Mouse (Mus musculus): ENCODE measurements around the gene Carmil1. TPM values are rescaled to one million over a fixed set of nuclear protein-coding genes. Genes with fewer than 3 reads are reported as not detected.

Carmil1 gene
- polyA plus RNA-seq, 1 experiment from 2014 or later = 34.3 TPM

DNA sequence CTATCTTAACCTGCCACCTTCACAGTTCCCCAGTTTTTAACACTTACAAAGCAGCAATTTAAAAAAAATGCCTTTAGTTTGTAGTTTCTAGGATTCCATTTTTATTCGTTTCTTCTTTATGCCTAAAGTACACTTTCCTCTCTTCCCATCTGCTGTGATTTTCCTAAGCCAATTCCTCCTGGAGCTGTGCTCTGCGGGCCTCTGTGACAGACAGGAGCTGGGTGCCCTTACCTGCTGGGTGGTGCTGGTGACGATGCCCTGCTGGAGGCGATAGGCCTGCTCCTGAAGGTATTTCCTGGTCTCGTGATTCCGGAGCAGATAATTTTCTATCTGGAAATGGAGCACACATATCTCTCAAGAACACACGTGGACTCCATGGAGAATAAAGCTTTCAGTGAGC, 198.9 kb downstream of the Carmil1 start:
- H3K9ac ChIP-seq = no peak overlapping the region
- H3K27ac ChIP-seq = no peak overlapping the region
- H3K4me2 ChIP-seq (replicated peaks) = no peak overlapping the region
- H3K27me3 ChIP-seq = no peaks in the 10 kb centered on the region
- H3K4me1 ChIP-seq = no peaks in the 10 kb centered on the region
- 89% methylated on average over 7 of the region's 7 CpGs for WGBS
- no peaks in the 10 kb centered on the region for H3K9me3 ChIP-seq (replicated peaks)
- no peak for ATAC-seq (ENCODE audit: low FRiP score)
- H3K36me3 ChIP-seq = no peaks in the 10 kb centered on the region
- no peak overlapping the region for H3K4me3 ChIP-seq

- 95% methylated on average over 10 of the region's 10 CpGs for WGBS
Measured at GRCm38 (mm10) chr13:24072588-24072987, 208.0 kb downstream of the Carmil1 start.

DNA sequence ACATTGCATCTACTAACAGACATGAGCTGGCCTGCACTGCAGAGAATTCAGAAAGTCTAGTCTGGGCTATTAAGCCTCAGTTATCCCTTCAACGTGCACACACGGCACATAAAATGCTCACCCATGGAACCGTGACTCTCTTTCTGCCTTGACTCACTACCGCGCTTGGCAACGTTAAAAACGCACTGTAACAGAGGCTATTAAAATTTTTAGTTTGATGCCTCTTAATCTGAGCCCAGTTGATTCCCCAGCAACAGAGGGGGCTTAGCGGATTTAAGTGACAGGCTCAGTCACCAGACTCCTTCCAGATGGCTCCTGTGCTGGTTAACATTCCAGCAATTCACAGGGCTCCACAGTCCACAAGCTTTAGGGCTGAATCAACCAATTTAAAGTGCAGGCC, 213.0 kb downstream of the Carmil1 start:
- Histone ChIP-seq H3K27ac (no peak overlapping the region), H3K9me3 (replicated peaks) (no peaks in the 10 kb centered on the region), H3K4me3 (no peak overlapping the region), H3K27me3 (no peaks in the 10 kb centered on the region), H3K4me2 (replicated peaks) (no peak overlapping the region), H3K4me1 (no peaks in the 10 kb centered on the region), H3K9ac (no peak overlapping the region), H3K36me3 (no peaks in the 10 kb centered on the region)
- 86% methylated on average over 8 of the region's 8 CpGs for WGBS
- ATAC-seq (ENCODE audit: low FRiP score) = no peak

More at GRCm38 (mm10) chr13:24072588-24072987, 208.0 kb downstream of the Carmil1 start:
- Histone ChIP-seq H3K27ac (no peak overlapping the region), H3K9ac (no peak overlapping the region), H3K4me1 (no peaks in the 10 kb centered on the region), H3K4me2 (replicated peaks) (no peak overlapping the region), H3K9me3 (replicated peaks) (no peaks in the 10 kb centered on the region), H3K4me3 (no peak overlapping the region), H3K36me3 (no peaks in the 10 kb centered on the region), H3K27me3 (no peaks in the 10 kb centered on the region)
- ATAC-seq (ENCODE audit: low FRiP score) = no peak

DNA sequence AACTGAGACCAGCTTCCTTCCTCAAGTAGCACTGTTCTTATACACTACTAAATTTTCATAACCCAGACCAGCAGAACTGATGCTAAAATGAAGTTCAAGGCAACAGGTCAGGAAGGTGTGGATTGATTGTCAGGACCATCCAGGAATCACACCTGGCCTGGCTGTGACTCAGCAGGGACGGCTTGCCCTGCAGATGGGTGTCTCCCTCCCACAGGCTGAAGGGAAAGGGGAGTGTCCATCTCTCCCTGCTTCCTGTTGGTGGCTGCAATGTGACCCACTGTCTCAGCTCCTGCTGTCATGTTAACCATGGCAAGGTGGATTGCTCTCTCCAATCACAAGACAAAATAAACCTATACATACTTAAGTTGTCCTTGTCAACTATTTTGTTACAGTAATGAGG, 215.1 kb downstream of the Carmil1 start:
- no peaks in the 10 kb centered on the region for H3K36me3 ChIP-seq
- ATAC-seq (ENCODE audit: low FRiP score) = no peak
- no peaks in the 10 kb centered on the region for H3K4me1 ChIP-seq
- H3K27me3 ChIP-seq = no peaks in the 10 kb centered on the region
- no peaks in the 10 kb centered on the region for H3K9me3 ChIP-seq (replicated peaks)
- no peak overlapping the region for H3K4me3 ChIP-seq
- H3K27ac ChIP-seq = no peak overlapping the region
- no peak overlapping the region for H3K9ac ChIP-seq
- WGBS = 71% methylated on average over 1 of the region's 1 CpGs
- no peak overlapping the region for H3K4me2 ChIP-seq (replicated peaks)

DNA sequence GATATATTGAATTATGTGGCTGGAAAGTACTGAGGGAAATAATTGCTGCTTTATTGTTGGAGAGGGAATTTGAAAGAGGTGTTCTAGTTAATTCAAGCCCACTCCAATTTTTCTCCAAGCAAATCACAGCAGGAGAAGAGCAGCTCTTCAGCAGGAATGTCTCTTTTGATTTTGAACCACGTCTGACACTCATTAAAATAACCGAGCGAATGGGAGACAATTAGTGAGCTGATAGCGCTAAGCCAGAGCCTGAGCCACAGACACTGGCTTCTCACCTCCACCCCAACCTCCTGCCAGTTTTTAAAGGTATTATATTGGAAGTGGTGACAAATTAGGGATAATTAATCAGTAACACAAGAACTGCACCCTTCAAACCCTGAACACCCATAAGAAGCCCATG, 217.8 kb downstream of the Carmil1 start:
- Histone ChIP-seq H3K9me3 (replicated peaks) (no peaks in the 10 kb centered on the region), H3K9ac (no peak overlapping the region), H3K27me3 (no peaks in the 10 kb centered on the region), H3K27ac (no peak overlapping the region), H3K4me3 (no peak overlapping the region), H3K4me2 (replicated peaks) (no peak overlapping the region), H3K4me1 (no peaks in the 10 kb centered on the region), H3K36me3 (no peaks in the 10 kb centered on the region)
- ATAC-seq (ENCODE audit: low FRiP score) = no peak
- WGBS = 48% methylated on average over 4 of the region's 4 CpGs

- WGBS = 72% methylated on average over 5 of the region's 5 CpGs
Measured at GRCm38 (mm10) chr13:24055072-24055869, 225.3 kb downstream of the Carmil1 start.

GRCm38 (mm10) chr13:24051496-24051895, 229.1 kb downstream of the Carmil1 start:
- H3K4me1 ChIP-seq = 0 out of 2 replicates have a peak, but pooled peaks cover 3% of the 10 kb centered on the region
- no peaks in the 10 kb centered on the region for H3K36me3 ChIP-seq
- H3K9me3 ChIP-seq (replicated peaks) = no peaks in the 10 kb centered on the region
- no peak for ATAC-seq (ENCODE audit: low FRiP score)
- H3K27ac ChIP-seq = no peak overlapping the region
- H3K4me3 ChIP-seq = no peak overlapping the region
- no peak overlapping the region for H3K9ac ChIP-seq
- no peaks in the 10 kb centered on the region for H3K27me3 ChIP-seq
- WGBS = 99% methylated on average over 2 of the region's 2 CpGs
- no peak overlapping the region for H3K4me2 ChIP-seq (replicated peaks)

More at GRCm38 (mm10) chr13:24055072-24055869, 225.3 kb downstream of the Carmil1 start:
- H3K4me1 ChIP-seq = 0 out of 2 replicates have a peak, but pooled peaks cover 2% of the 10 kb centered on the region
- H3K4me3 ChIP-seq = no peak overlapping the region
- H3K36me3 ChIP-seq = no peaks in the 10 kb centered on the region
- ATAC-seq (ENCODE audit: low FRiP score) = no peak
- H3K27ac ChIP-seq = no peak overlapping the region
- H3K9me3 ChIP-seq (replicated peaks) = no peaks in the 10 kb centered on the region; the same call in 1 of the 2 replicates
- H3K27me3 ChIP-seq = no peaks in the 10 kb centered on the region
- no peak overlapping the region for H3K9ac ChIP-seq
- no peak overlapping the region for H3K4me2 ChIP-seq (replicated peaks)

DNA sequence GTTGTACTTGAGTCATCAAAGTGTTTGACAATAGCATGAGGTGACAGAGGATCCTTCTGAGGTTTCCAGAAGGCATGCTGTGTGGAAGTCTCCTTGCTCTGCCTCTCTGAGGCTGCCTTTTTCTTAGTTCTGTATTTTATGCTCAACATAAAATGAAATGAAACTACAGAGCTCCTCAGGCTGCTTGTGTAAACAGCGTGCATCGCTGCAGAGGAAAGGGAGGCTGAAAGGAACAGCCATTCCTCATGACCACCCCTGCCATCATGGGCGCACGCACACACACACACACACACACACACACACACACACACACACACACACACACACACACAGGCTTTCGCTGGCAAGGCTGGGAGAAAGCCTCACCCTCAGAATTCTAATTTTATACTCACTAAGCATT, 230.3 kb downstream of the Carmil1 start:
- Histone ChIP-seq H3K9ac (no peak overlapping the region), H3K9me3 (replicated peaks) (no peaks in the 10 kb centered on the region), H3K4me3 (no peak overlapping the region), H3K27me3 (no peaks in the 10 kb centered on the region), H3K36me3 (no peaks in the 10 kb centered on the region), H3K4me2 (replicated peaks) (no peak overlapping the region), H3K4me1 (0 out of 2 replicates have a peak, but pooled peaks cover 3% of the 10 kb centered on the region), H3K27ac (no peak overlapping the region)
- no peak for ATAC-seq (ENCODE audit: low FRiP score)
- WGBS = 87% methylated on average over 5 of the region's 5 CpGs

DNA sequence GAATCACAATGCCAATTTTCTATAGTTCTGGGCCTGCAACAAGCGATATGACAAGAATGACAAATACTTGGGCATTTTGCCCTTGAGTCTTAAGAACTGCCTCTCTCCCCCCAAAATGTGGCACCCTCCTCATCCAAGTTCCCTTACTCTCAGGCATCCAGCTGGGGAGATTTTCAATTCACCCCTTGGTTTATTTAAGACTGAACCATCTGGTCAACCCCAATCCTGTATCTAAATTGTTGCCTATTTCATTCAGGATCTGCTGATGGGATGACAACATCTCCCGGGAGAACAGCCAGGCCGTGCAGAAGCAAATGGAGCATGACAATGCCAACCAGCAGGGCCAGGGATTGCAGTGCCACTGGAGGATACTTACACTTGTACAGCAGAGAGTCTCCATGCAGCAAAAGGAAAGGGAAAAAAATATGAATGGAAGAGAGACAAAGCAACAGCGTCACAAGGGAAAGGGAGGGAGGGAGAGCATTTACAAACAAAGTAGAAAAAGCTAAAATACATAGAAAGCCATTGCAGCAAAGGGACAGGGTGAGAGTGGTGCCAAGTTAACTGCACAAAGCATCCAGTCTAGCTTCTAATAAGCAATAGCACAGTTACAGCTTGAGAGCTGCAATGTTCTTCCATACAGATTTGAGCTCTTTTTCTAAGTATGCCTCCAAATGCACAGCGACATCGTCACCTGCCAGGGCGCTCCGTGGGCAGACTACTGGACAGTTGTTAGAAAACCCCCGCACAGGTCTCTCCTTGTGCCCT, 231.1 kb downstream of the Carmil1 start:
- ATAC-seq (ENCODE audit: low FRiP score) = peak; percentile 76; the same call in 1 of the 2 replicates
- WGBS = 81% methylated on average over 9 of the region's 9 CpGs
- no peaks in the 10 kb centered on the region for H3K36me3 ChIP-seq
- no peak overlapping the region for H3K4me2 ChIP-seq (replicated peaks)
- no peaks in the 10 kb centered on the region for H3K27me3 ChIP-seq
- H3K4me1 ChIP-seq = 0 out of 2 replicates have a peak, but pooled peaks cover 5% of the 10 kb centered on the region
- no peaks in the 10 kb centered on the region for H3K9me3 ChIP-seq (replicated peaks)
- no peak overlapping the region for H3K4me3 ChIP-seq
- no peak overlapping the region for H3K27ac ChIP-seq
- H3K9ac ChIP-seq = no peak overlapping the region

- no peaks in the 10 kb centered on the region for H3K36me3 ChIP-seq
- 0 out of 2 replicates have a peak, but pooled peaks cover 5% of the 10 kb centered on the region for H3K4me1 ChIP-seq
- H3K9me3 ChIP-seq (replicated peaks) = no peaks in the 10 kb centered on the region
- H3K27ac ChIP-seq = no peak overlapping the region
- H3K4me2 ChIP-seq (replicated peaks) = no peak overlapping the region
- H3K27me3 ChIP-seq = no peaks in the 10 kb centered on the region
- no peak overlapping the region for H3K4me3 ChIP-seq
- ATAC-seq (ENCODE audit: low FRiP score) = no peak
- 96% methylated on average over 6 of the region's 6 CpGs for WGBS
- no peak overlapping the region for H3K9ac ChIP-seq
Measured at GRCm38 (mm10) chr13:24048611-24049010, 232.0 kb downstream of the Carmil1 start.

- 52% methylated on average over 3 of the region's 3 CpGs for WGBS
- Histone ChIP-seq H3K9ac (no peak overlapping the region), H3K4me3 (no peak overlapping the region), H3K27ac (no peak overlapping the region), H3K4me1 (0 out of 2 replicates have a peak, but pooled peaks cover 4% of the 10 kb centered on the region), H3K9me3 (replicated peaks) (no peaks in the 10 kb centered on the region), H3K4me2 (replicated peaks) (no peak overlapping the region), H3K36me3 (no peaks in the 10 kb centered on the region), H3K27me3 (no peaks in the 10 kb centered on the region)
- no peak for ATAC-seq (ENCODE audit: low FRiP score)
Measured at GRCm38 (mm10) chr13:24045271-24045670, 235.3 kb downstream of the Carmil1 start.

DNA sequence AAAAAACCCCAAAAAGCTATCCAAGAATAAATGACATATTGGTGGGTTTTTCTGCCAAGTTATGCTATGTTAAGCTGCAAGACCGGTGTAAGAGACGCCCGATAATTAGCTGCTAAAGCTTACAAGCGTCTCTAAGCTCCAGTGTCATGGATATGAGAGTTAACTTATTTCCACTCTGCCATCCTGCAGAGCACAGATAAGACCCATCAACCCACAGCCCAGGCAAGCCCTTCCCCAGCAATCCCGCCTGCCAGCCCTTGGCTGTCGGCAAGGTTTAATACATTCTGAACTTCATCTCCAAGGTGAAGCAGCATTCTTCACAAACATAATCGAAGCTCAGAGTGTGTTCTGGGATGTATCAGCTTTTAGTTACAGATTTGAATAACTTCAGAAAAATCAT, 240.4 kb downstream of the Carmil1 start:
- 86% methylated on average over 7 of the region's 7 CpGs for WGBS

More for the DNA sequence above, 240.4 kb downstream of the Carmil1 start:
- Histone ChIP-seq H3K27me3 (no peaks in the 10 kb centered on the region), H3K36me3 (no peaks in the 10 kb centered on the region), H3K9ac (no peak overlapping the region), H3K27ac (no peak overlapping the region), H3K9me3 (replicated peaks) (no peaks in the 10 kb centered on the region), H3K4me3 (no peak overlapping the region), H3K4me2 (replicated peaks) (no peak overlapping the region), H3K4me1 (0 out of 2 replicates have a peak, but pooled peaks cover 2% of the 10 kb centered on the region)
- ATAC-seq (ENCODE audit: low FRiP score) = no peak

Measured in hindbrain, embryonic 12.5 days (tissue).